In genomic region chr8:61877607-61878006, GRCm38 (mm10) we compare ENCODE assay signal across 20 mouse cellular contexts. TPM values are rescaled to one million over a fixed set of nuclear protein-coding genes. Genes with fewer than 3 reads are reported as not detected.
DNase-seq lines count a peak whose midpoint lies in the region; ATAC-seq and TF ChIP-seq lines count a peak whose summit lies in the region.
"Had no signal": no experiment of that assay in that cellular context is flagged by ENCODE, and none has a peak within 500 bp of the region (broad histone marks: within the 10 kb centered on the region; RNA-seq: fewer than 3 reads in every experiment).

No protein-coding gene starts in this region.

- H3K36me3 ChIP-seq in heart, embryonic 15.5 days: peaks cover 12% of the 10 kb centered on the region; the same call in 1 of the 2 replicates
- H3K36me3 ChIP-seq in lung, embryonic 14.5 days (ENCODE audit: insufficient read depth): no peaks in the 10 kb centered on the region
- H3K36me3 ChIP-seq: hindbrain, embryonic 12.5 days; intestine, embryonic 15.5 days; limb, embryonic 10.5 days; neural tube, embryonic 13.5 days had no signal

- intact Hi-C loops in gastrocnemius, postnatal 14 days (cut with DNase I; ENCODE audit: low total_unique reads): loop anchor here (5.0 to 10.0 kb wide), 2 partner anchors 173 to 335 kb away; no protein-coding TSS in a partner anchor

- H3K27me3 ChIP-seq in heart, embryonic 15.5 days: no peaks in the 10 kb centered on the region
- H3K27me3 ChIP-seq in lung, embryonic 14.5 days (ENCODE audit: insufficient read depth, low read length): no peaks in the 10 kb centered on the region
- H3K27me3 ChIP-seq: hindbrain, embryonic 12.5 days; intestine, embryonic 15.5 days; neural tube, embryonic 13.5 days had no signal

- peak overlapping the region; percentile 3; the same call in 1 of the 2 replicates for H3K27ac ChIP-seq in heart, embryonic 15.5 days
- H3K27ac ChIP-seq in lung, embryonic 14.5 days (ENCODE audit: low read depth): peak overlapping the region; percentile 24; the same call in 1 of the 2 replicates
- H3K27ac ChIP-seq: hindbrain, embryonic 12.5 days; intestine, embryonic 15.5 days; limb, embryonic 10.5 days; neural tube, embryonic 13.5 days; stomach, postnatal 0 days had no signal

- ATAC-seq in heart, embryonic 15.5 days (replicated peaks; ENCODE audit: insufficient number of reproducible peaks, insufficient read depth, low FRiP score, low read depth): no peak
- ATAC-seq in lung, embryonic 14.5 days (ENCODE audit: insufficient read depth): no peak
- peak; percentile 73 for ATAC-seq in common myeloid progenitor, adult 5-6 weeks (replicated peaks; ENCODE audit: low read depth, poor library complexity, severe bottlenecking)
- no peak for ATAC-seq in erythroid progenitor cell, adult 5-6 weeks (replicated peaks; ENCODE audit: low FRiP score, poor library complexity, severe bottlenecking)
- ATAC-seq: forebrain, postnatal 0 days; intestine, embryonic 15.5 days had no signal

- 25% methylated on average over 7 of the region's 7 CpGs for WGBS in heart, embryonic 15.5 days
- WGBS in lung, embryonic 14.5 days: 28% methylated on average over 7 of the region's 7 CpGs
- 22% methylated on average over 7 of the region's 7 CpGs for WGBS in lung, adult 2 months

- no peak for TF ChIP-seq CTCF in lung, embryonic 14.5 days (IDR thresholded peaks at IDR 0.05; ENCODE audit: low read depth)
- TF ChIP-seq CTCF in lung, adult 2 months (IDR thresholded peaks at IDR 0.05; ENCODE audit: insufficient read depth, low read length): no peak

- TF ChIP-seq POLR2A in lung, adult 2 months (IDR thresholded peaks at IDR 0.05; ENCODE audit: borderline replicate concordance, extremely low read depth, low read depth, low read length): no peak

- no peak overlapping the region for H3K9ac ChIP-seq in heart, embryonic 15.5 days
- no peak overlapping the region for H3K9ac ChIP-seq in lung, embryonic 14.5 days
- H3K9ac ChIP-seq: forebrain, postnatal 0 days; hindbrain, embryonic 12.5 days; intestine, embryonic 15.5 days; neural tube, embryonic 13.5 days had no signal

- H3K4me1 ChIP-seq in heart, embryonic 15.5 days (replicated peaks): peaks cover 20% of the 10 kb centered on the region
- no peaks in the 10 kb centered on the region for H3K4me1 ChIP-seq in lung, embryonic 14.5 days (ENCODE audit: insufficient read depth)
- H3K4me1 ChIP-seq in lung, adult 2 months (ENCODE audit: control insufficient read depth, insufficient read depth, low read length): no peaks in the 10 kb centered on the region
- H3K4me1 ChIP-seq: hindbrain, embryonic 12.5 days; intestine, embryonic 15.5 days; neural tube, embryonic 13.5 days had no signal

- peak overlapping the region; percentile 13; the same call in 1 of the 2 replicates for H3K4me2 ChIP-seq in heart, embryonic 15.5 days
- peak overlapping the region; percentile 20 for H3K4me2 ChIP-seq in lung, embryonic 14.5 days
- H3K4me2 ChIP-seq: hindbrain, embryonic 12.5 days; intestine, embryonic 15.5 days; neural tube, embryonic 13.5 days had no signal

- H3K4me3 ChIP-seq in heart, embryonic 15.5 days: no peak overlapping the region
- H3K4me3 ChIP-seq in lung, embryonic 14.5 days (ENCODE audit: low read depth, low read length): no peak overlapping the region
- no peak overlapping the region for H3K4me3 ChIP-seq in lung, adult 2 months (replicated peaks; ENCODE audit: extremely low read depth, low read depth, low read length)
- H3K4me3 ChIP-seq: erythroblast, embryonic 14.5 days; hindbrain, embryonic 12.5 days; intestine, embryonic 15.5 days; limb, embryonic 10.5 days; neural tube, embryonic 13.5 days had no signal

- no peaks in the 10 kb centered on the region for H3K9me3 ChIP-seq in heart, embryonic 15.5 days (replicated peaks)
- H3K9me3 ChIP-seq in lung, embryonic 14.5 days (ENCODE audit: low read depth, low read length): no peaks in the 10 kb centered on the region
- H3K9me3 ChIP-seq: hindbrain, embryonic 12.5 days; intestine, embryonic 15.5 days; limb, embryonic 10.5 days; neural tube, embryonic 13.5 days had no signal

- no peak for DNase-seq in heart, adult 8-10 months (ENCODE audit: low spot score)
- DNase-seq in lung, embryonic 14.5 days: peak; percentile 32
- no peak for DNase-seq in lung, adult 2 months
- DNase-seq in lung, postnatal 10 days: peak; percentile 7
- DNase-seq in gastrocnemius, postnatal 14 days: no peak
- DNase-seq: adrenal gland, postnatal 25 days; cerebellum, adult 9-11 months; forebrain, postnatal 0 days; gastrocnemius, postnatal 25 days; retina, postnatal 1 day; spleen, adult 18-20 months had no signal

RNA-seq across cellular contexts. Expression of gene Palld, which starts 24.9 kb away (rescaled TPM):
- 173 and 181 TPM in 2 replicates for polyA plus RNA-seq in heart, embryonic 15.5 days (2015; fragmentation: Nextera tagmentation; extraction: Ambion mirVana)
- 100 to 1,000 TPM; 172 to 203 (median 189) TPM for total RNA-seq in heart, adult 8-10 months (2022)
- 79.4 and 85.0 TPM in 2 replicates for polyA plus RNA-seq in lung, embryonic 14.5 days (2014; fragmentation: Nextera tagmentation; extraction: Ambion mirVana)
- 34.2 and 37.1 TPM in 2 replicates for polyA plus RNA-seq in lung, adult 2 months (2012; rRNA removed)
- 0.46 and 0.58 TPM in 2 replicates for total RNA-seq in common myeloid progenitor, adult 5-6 weeks (2017)
- 100 to 1,000 TPM; 116 to 127 TPM for total RNA-seq in gastrocnemius, postnatal 14 days (2021)
- 0.36 and 3.8 TPM in 2 replicates for total RNA-seq in erythroid progenitor cell, adult 5-6 weeks (2015; ENCODE audit: low replicate concordance)
- 1.2 TPM in 1 of 2 replicates, not detected in the other for total RNA-seq in erythroid progenitor cell, adult 5-6 weeks (2017; ENCODE audit: low replicate concordance)

RNA-seq across cellular contexts. Expression of gene Ddx60, which starts 50.3 kb away (rescaled TPM):
- polyA plus RNA-seq in heart, embryonic 15.5 days (2015; fragmentation: Nextera tagmentation; extraction: Ambion mirVana): 2.1 and 2.7 TPM in 2 replicates
- total RNA-seq in heart, adult 8-10 months (2022): 1 to 10 TPM in 3 of 4 experiments, under 1 TPM in 1; 0.80 to 2.6 (median 1.9) TPM
- 0.63 and 0.84 TPM in 2 replicates for polyA plus RNA-seq in lung, embryonic 14.5 days (2014; fragmentation: Nextera tagmentation; extraction: Ambion mirVana)
- polyA plus RNA-seq in lung, adult 2 months (2012; rRNA removed): 1.0 and 1.1 TPM in 2 replicates
- total RNA-seq in common myeloid progenitor, adult 5-6 weeks (2017): 10.3 and 13.2 TPM in 2 replicates
- total RNA-seq in gastrocnemius, postnatal 14 days (2021): under 1 TPM; 0.33 to 0.59 TPM
- 2.1 and 2.5 TPM in 2 replicates for total RNA-seq in erythroid progenitor cell, adult 5-6 weeks (2015; ENCODE audit: low replicate concordance)
- 3.2 and 3.7 TPM in 2 replicates for total RNA-seq in erythroid progenitor cell, adult 5-6 weeks (2017; ENCODE audit: low replicate concordance)
- polyA plus RNA-seq: erythroblast, embryonic 14.5 days; limb, embryonic 10.5 days had no signal

Comparison
In these comparisons a context has a peak if more than half of its experiments do, and no peak if none do; other contexts are left out.
1. DNase-seq: peak in lung, embryonic 14.5 days (single experiment) and lung, postnatal 10 days (single experiment); none in heart, adult 8-10 months (single experiment), lung, adult 2 months (single experiment) and gastrocnemius, postnatal 14 days (single experiment).
2. RNA of gene Palld, which starts 24.9 kb away (total RNA-seq): 172 to 203 TPM in heart, adult 8-10 months and 116 to 127 TPM in gastrocnemius, postnatal 14 days; 0.36 to 3.8 TPM in erythroid progenitor cell, adult 5-6 weeks and 0.46 to 0.58 TPM in common myeloid progenitor, adult 5-6 weeks; every median in the first group is over 10 times any median in the second.